Mouse (Mus musculus): ENCODE results near the gene Thbs3.
"Not testable (repeated sequence)": the region's sequence is repeated elsewhere in the genome, so short reads cannot be mapped to it uniquely, and the experiment has no call there.

Gene Thbs3

DNA sequence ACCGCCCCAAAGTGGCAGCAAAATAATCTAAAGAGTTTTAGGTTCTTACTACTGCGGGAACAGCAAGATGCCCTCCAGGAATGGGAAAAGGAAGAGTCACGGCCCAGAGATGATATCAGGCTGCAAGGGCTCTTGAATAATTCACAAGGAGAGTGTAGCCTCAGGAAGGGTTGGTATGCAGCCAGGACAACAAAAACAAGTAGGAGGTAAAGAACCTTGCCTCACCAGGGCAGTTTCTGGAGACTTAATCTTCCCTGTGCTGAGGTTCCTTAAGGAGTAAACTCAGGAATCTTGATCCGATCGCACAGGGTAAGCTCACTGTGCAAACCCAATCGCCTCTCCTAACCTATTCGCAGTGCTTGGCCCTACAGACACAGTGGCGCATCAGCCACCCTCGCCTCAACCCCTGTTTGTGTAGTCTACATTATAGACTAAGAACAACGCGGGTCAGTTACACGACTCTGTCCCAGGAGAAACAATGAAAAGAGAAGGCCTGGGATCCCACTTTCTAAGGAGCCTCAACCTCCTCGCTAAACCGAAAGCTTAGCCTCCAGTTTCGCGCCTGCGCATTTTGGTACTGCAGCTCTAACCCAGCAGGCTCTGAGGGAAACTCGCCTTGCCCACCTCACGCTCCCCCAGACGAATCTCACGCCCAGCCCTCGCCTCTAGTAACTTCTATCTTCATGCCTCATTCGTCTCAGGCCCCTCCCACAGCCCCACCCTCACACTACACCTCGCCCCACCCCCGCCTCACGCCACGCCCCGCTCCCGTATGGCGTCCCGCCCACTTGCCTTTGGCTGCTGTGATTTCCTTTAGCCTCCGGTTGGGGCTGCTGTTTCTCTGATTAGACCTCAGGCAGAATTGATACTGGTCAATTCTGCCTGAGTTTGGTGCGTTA is 18.8 kb upstream of the Thbs3 start:
- DNase-seq (ENCODE audit: low read depth, low spot score), result peak; percentile 95

DNA sequence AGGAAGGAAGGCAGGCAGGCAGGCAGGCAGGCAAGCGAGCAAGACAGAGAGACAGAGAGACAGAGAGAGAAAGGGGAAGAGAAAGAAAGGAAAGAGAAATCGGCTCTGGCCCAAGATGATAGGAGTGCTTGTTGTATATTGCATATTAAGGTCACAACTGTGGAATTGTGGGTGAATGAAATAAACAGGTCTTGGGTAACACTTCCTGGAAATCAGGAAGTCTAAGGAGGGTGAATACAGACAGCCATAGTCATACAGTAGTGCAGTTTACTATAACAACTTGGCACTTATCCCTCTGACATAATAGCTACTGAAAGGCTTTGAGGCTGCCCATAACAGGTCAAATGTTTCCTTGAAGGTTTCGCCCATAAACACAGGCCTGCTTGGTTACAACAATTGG is 15.1 kb upstream of the Thbs3 start:
- no peak for DNase-seq (ENCODE audit: low read depth, low spot score)

DNA sequence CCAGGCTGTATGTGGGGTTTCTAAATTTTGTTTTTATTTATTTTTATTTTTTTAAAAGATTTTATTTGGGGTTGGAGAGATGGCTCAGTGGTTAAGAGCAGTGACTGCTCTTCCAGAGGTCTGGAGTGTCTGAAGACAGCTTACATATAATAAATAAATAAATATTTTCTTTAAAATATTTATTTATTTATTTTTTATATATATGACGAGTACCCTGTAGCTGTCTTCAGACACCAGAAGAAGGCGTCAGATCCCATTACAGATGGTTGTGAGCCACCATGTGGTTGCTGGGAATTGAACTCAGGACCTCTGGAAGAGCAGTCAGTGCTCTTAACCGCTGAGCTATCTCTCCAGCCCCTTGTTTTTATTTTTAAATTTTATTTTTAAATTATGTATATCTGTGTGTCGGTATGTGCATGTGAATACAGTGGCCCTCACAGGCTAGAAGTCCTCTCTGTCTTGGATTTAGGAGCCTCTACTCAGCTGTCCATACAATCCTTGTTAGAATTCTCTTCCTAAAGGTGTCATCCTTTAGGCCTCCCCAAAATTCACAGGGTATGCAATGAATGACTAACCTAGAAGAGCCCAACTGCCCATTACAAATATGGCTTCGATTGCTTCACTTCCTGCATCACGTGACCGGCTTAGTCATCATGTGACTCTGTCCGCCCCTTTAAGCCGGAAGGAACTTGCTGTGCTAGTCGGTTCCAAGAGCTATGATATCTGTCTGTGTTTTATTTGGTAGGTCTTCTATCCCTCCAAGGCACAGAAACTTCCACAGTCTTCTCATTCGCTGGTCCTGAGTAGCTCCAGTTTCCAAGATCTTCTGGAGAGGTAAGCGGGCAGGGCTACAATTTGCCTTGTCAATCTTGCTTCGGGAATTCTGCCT is 12.5 kb upstream of the Thbs3 start, which contains the start of gene Gba:
Gene Gba, plus strand, starts transcription at position 676 of the 889 bp plus-strand sequence.
- DNase-seq (ENCODE audit: low read depth, low spot score), result peak; percentile 97

DNA sequence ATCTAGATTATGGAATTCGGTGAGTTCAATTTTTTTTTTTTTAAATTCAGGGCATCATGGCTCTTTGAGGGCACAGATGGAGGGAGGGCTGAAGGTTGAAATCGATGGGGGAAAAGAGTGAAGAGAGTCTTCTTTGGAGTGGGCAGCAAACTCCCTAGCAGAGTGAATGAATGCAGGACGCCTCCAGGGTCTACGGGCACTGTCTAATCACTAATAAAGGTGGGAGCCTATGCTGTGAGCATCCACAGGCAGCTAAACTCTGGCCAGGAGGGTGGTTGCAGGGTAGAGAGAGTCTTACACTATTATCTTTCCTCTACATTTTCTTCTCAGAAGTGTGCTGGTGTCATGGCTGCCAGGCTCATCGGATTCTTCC is 11.9 kb upstream of the Thbs3 start:
- DNase-seq (ENCODE audit: low read depth, low spot score), result no peak

DNA sequence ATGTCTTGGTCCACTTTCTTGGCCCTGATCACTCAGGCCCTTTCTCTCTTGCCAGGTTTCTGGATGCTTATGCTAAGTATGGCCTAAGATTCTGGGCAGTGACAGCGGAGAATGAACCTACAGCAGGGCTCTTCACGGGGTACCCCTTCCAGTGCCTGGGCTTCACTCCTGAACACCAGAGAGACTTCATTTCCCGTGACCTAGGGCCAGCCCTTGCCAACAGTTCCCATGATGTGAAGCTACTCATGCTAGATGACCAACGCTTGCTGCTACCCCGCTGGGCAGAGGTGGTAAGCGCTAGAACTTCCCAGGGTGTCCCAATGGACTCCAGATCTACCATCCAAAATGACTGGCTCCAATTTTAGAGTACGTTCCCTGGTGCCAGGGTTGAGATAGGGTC is 8.9 kb upstream of the Thbs3 start:
- DNase-seq (ENCODE audit: low read depth, low spot score), result no peak

DNA sequence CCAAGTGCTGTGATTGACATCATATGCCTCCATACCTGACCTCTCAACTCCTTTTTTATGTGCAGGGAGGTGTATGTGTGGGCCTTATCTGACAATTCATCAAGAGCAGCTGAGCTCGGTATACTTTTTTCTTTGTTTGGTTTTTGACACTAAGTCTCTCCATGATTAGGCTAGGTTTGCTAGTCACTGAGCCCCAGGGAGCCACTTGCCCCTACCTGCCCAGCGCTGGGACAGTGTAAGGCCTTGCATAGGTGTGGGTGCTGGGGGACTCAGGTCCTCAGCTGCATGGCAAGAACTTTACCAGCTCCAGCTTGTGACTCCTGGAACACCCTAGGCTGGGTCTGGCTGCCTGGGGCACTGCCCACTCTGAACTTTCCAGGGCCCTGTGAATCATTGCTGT is 8.3 kb upstream of the Thbs3 start:
- DNase-seq (ENCODE audit: low read depth, low spot score), result no peak

DNA sequence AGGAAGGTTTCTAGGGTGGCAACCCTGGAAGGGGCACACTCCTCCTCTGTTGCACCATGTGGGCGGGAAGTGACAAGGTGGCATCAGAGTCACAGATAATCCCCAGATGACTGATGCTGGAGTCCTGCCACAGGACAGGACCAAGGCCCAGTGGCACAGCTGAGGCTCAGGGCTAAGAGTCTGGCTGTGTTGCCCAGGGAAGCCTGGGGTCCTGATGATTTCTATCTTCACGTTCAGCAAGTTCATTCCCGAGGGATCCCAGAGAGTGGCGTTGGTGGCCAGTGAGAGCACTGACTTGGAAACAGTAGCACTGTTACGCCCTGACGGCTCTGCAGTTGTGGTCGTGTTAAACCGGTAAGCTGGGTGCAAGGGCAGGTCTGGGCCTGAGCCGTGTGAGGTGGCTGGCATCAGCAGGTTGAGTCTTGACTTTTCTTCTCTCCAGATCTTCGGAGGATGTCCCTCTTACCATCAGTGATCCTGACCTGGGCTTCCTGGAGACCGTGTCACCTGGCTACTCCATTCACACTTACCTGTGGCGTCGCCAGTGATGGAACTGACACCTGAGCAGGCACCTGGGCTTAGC is 6.8 kb upstream of the Thbs3 start:
- no peak for DNase-seq (ENCODE audit: low read depth, low spot score)

DNA sequence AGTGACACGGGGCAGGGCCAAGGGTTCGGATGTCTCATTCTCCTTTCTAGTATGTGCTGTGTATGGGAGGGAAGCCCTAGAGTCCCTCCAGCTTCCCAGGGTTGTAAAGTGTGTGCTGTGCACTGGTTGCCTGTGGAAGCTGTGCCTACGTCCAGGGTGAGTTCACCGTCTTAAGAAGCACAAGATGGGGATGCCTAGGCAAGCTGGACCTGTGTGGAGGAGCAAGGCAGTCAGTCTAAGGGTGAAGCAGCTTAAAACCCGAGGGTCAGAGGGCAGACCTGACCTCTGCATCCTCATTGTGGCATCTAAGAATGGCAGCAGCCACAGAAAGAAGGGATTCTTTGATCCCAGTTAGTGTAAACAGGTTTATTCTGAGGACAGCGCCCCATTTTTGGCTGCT is 6.2 kb upstream of the Thbs3 start:
- no peak for DNase-seq (ENCODE audit: low read depth, low spot score)

DNA sequence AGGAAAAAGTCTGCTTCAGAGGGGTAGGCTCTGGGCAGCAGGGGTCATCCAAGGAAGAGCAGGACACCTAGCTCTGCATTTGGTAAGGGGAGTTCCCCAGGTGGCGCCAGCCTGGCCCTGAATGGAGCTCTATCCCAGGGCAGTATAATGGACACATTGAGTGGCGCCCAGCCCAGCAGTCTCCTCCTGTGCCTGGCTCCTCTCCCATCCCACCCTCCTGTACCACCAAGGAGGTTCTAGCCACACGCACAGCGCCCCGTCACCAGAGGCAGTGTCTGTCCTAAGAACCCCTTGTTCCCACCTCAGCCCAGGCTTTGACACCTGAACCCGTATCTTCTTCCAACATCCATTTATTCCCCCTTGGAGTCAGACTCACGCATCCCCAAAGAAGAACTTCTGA is 5.2 kb upstream of the Thbs3 start:
- no peak for DNase-seq (ENCODE audit: low read depth, low spot score)

DNA sequence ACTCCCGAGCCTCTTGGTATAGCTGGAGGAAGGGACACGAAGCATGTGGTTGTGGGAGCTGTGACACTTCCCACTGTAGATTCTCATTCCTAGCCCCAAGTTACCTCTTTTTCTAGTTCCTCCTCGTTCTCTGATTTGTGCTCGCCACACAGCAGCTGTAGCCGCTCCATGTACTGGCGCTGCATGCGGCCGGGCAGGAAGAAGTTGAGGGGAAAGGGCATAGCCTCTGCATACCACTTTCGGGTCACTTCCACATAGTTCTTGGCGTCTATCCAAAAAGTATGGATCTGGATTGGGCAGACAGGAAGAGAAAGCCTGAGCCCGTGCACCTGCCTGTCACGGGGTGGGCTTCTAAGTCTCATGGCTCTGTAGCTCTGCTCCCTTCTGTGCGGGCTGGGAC is 4.8 kb upstream of the Thbs3 start:
- no peak for DNase-seq (ENCODE audit: low read depth, low spot score)

DNA sequence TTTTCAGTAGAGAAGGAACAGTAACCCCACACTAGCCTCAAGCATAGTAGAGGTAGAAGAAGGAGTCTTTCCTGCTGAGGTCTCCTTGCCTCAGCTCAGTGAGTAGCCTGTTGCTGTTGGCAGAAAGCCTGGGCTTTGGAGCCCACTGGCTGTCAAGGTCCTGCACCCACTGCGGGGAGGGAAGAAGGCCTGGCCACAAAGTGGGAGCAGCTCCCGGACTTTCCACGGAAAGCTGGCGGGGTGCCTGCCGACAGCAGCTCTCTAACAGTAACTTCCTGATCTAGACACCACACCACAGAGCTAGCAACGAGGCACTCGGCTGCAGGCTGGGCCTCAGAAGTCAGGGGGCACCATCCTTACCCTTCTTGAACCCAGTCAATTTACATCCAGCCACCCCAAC is 4.2 kb upstream of the Thbs3 start:
- DNase-seq (ENCODE audit: low read depth, low spot score), result no peak

DNA sequence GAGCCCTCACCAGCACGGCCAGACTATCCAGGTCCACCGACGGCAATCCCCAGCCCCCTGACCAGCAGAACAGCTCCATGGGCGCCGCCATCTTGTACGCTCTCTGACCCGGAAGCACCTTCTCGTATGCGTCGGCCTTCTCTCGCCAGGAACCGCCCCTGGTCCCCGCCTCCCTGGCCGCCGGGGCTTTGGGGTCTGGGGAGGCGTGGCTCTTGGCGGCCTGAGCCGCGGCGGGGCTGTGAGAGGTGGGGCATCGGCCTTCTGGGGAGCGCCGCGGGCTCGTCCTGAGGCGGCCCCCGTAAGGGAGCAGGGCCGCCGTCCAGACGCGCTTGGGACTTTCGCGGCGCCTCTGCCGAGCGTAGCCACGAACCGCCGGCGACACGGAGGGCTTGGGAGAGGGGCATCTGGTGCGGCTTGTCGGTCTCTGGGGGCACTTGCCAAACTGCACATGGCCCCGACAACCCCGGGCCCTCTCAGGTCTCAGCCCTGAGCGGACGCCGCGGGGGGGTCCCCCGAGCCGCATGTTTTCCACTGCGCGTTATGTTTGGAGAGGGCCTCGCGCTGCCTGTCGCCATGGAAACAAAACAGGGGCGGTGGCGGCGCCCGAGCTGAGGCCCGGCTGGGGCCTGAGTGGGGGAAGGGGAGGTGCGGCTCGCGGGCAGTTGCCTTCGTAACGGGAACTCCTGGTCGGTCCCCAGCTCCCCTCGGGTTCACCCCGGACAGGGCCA is 1.0 kb upstream of the Thbs3 start:
- DNase-seq (ENCODE audit: low read depth, low spot score), result peak; percentile 96

DNA sequence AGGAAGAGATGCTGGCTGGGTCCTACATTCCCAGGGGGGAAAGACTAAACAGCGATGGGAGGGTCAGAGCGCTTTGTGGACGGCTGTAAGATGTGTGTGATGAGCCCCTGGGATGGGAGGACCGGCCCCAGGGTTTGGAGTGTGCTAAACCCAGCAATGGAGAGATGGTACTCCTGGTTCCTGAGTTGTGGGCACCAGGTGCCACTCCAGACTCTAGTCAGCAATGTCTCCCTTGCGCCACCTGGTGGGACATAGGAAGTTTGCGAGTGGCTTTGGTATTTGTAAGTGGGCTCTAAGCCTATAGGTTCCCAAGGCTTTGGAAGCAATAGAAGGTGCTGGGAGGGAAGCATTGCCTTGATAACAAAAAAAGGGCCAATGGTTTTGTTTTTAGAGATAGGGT is 873 bp downstream of the Thbs3 start:
- peak; percentile 94 for DNase-seq (ENCODE audit: low read depth, low spot score)

DNA sequence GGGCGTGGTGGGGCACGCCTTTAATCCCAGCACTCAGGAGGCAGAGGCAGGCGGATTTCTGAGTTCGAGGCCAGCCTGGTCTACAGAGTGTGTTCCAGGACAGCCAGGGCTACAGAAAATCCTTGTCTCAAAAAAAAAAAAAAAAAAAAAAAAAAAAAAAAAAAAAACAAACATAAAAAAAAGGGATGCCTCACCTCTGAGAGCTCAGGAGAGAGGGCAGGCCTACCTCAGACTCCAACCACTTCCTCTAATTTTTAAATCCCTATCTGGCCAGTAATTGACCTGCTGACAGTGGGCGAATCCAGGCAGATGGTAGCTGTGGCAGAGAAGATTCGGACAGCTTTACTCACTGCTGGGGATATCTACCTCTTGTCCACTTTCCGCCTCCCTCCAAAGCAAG is 1.4 kb downstream of the Thbs3 start:
- DNase-seq (ENCODE audit: low read depth, low spot score), result not testable (repeated sequence)

DNA sequence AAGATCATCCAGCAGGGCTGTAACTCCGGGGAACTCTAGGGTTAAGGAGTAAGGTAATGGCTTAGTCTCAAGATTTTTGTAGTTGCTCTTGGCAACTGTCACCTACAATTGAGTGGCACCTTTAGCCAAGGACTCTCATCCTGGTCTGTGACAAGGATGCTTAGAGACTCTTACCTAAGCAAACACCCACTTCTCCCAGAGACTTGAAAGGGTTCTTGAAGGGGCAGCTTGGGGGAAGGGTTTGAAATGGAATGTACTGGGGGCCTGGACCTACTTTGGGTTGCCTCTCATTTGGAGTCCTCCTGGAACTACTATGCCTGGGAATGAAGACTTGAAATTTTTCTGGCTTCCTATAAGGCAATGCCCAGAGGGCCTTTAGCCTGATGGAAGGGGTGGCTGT is 3.3 kb downstream of the Thbs3 start:
- no peak for DNase-seq (ENCODE audit: low read depth, low spot score)

DNA sequence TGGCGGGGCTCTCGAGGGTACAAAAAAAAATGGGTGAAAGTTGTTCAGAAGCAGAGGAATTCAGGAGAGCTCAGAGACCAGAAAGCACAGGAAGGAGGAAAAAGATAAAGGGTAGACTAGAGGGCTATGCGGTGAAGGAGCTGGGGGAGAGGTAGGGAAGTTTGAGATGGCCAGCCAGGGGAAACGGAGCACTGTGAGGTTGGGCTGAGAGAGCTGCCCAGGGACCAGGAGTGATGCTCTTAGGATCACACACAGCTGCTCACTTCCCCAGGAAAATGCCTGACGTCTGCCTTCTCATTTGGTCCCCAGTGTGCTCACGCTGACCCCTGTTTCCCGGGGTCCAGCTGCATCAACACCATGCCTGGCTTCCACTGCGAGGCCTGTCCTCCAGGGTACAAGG is 4.6 kb downstream of the Thbs3 start:
- no peak for DNase-seq (ENCODE audit: low read depth, low spot score)

DNA sequence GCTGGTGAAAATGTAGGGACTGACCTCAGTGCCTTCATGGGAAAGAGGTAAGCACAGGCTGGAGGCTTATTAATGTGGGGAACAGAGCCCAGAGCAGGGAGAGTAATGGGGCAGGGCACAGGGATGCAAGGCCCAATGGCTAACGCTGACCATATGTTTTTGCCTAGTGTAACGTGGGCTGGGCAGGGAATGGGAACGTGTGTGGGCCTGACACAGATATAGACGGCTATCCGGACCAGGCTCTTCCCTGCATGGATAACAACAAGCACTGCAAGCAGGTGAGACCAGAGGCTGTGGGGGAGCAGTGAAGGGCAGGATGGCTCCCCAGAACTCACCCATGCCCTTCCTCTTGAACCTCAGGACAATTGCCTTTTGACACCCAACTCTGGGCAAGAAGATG is 6.2 kb downstream of the Thbs3 start:
- DNase-seq (ENCODE audit: low read depth, low spot score), result peak; percentile 56

DNA sequence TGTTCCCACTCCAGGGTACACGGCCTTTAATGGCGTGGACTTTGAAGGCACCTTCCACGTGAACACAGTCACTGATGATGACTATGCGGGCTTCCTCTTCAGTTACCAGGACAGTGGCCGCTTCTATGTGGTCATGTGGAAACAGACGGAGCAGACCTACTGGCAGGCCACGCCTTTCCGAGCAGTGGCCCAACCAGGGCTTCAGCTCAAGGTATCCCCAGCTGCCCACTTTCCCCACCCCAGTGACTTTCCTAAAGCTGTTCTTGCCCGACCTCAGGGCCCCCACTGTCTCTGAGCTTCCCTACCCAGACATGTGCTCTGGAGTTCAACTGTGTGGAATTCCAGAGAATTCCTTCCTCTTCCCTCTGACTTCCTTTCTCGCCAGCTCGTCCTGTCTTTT is 9.8 kb downstream of the Thbs3 start:
- no peak for DNase-seq (ENCODE audit: low read depth, low spot score)

DNA sequence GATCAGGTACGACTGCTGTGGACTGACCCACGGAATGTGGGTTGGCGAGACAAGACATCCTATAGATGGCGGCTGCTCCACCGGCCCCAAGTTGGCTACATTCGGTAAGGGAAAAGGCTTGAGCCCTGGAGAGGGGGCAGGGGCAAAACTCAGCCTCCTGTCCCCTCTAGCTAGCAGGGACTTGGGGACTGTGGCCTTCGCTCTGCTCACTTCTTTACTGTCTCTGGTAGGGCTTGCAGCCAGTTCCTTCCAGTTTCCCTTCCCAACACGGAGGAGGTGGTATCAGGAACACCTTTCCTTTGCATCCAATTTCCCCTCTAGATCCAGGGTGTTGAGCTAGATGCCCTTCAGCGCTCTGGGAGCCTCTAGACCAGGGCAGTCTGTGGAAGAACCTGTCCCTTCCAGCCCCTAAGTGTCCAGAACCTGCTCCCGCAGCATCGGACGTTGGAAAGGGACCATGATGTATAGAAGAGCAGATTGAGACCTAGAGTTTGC is 10.4 kb downstream of the Thbs3 start:
- DNase-seq (ENCODE audit: low read depth, low spot score), result no peak

DNA sequence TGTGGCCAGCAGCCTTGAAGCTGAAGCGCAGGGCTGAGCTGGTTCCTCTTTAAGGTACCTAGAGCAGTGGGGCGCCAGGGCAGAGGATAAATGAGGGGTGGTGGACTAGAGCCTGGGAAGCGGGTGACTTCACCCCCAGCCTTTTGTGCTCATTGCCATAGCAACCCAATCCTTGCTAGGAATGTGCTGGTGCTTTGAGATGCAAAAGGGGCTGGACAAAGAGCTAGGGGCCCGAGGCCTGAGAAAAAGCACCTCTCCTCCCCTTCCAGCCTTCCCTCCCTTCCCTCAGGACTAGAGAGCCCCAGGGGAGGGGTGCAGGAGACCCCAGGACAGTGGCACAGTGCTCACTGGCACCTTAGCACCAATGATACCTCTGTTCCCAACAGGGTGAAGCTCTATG is 10.9 kb downstream of the Thbs3 start:
- peak; percentile 67 for DNase-seq (ENCODE audit: low read depth, low spot score)

DNA sequence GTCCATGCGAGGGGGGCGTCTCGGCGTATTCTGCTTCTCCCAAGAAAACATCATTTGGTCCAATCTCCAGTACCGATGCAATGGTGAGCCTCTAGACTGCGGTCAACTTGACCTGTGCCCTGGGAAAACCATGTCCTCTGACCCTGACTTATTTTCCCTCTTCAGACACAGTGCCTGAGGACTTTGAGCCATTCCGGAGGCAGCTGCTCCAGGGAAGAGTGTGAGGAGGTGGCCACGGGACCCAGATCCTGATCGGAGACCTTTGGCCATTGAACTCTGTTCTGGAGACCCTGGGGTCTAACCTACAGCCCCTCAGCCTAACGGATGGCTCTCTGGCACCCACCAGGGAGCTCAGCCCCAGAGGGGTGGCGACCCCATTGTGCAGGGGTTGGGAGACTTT is 11.4 kb downstream of the Thbs3 start:
- no peak for DNase-seq (ENCODE audit: low read depth, low spot score)

DNA sequence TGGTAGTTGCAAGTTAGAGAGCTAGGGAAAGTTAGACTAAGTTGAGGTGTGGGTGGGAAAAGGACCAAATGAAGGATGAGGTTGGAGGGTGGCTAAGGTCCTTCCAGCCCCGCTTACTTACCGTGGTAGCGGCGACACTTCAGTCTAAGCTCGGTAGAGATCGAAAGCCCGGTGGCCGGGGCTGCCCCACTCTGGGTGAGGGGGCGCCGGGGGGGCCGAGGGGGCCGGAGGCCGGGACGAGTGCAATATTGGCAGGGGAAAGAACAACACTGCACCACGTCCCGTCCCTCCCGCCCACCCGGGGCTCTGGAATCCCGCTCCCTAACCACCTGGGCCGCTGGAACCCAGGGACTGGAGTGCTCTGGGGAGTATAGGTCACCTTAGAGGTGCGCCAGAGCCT is 11.9 kb downstream of the Thbs3 start, which contains the start of gene Mtx1:
Gene Mtx1, minus strand, starts transcription at position 189 of the 400 bp plus-strand sequence.
- no peak for DNase-seq (ENCODE audit: low read depth, low spot score)

Measured in brain, adult 2 months (tissue).